Mouse (Mus musculus) testis, adult 2 months (tissue): ENCODE results near the gene Acot12.

ENCODE experiments used
- CTCF ChIP-seq: fragments of 200-500 bp; IDR thresholded peaks from 2 replicates; pipeline ENCODE4 v1.5.1; 2012; ENCODE audit warnings: low read depth, mild to moderate bottlenecking, inconsistent platforms, low read length, moderate library complexity; ENCODE audit not compliant: control insufficient read depth, insufficient read depth, insufficient replicate concordance
- POLR2A ChIP-seq: fragments of 200-500 bp; IDR thresholded peaks from 2 replicates; pipeline ENCODE4 v1.6.1; 2012; ENCODE audit warnings: low read depth, mild to moderate bottlenecking, inconsistent platforms, low read length, moderate library complexity; ENCODE audit not compliant: control insufficient read depth

- TF ChIP-seq CTCF, result no peak
- no peak for TF ChIP-seq POLR2A
Observed at GRCm38 (mm10) chr13:91743180-91743579, 1.9 kb downstream of the Acot12 start.
